Mouse (Mus musculus): ENCODE data around the gene Cnep1r1. TPM values are rescaled to one million over a fixed set of nuclear protein-coding genes. Genes with fewer than 3 reads are reported as not detected.

The Cnep1r1 gene
- polyA plus RNA-seq, 1 experiment, result 19.0 TPM

GRCm38 (mm10) chr8:88129397-88129796, 10.8 kb downstream of the Cnep1r1 start:
- TF ChIP-seq CTCF (IDR thresholded peaks at IDR 0.05; ENCODE audit: insufficient read depth, low read length) (no peak), POLR2A (IDR thresholded peaks at IDR 0.05; ENCODE audit: borderline replicate concordance, extremely low read depth, low read depth, low read length) (no peak)
- no peak for DNase-seq
- H3K4me1 ChIP-seq (ENCODE audit: control insufficient read depth, insufficient read depth, low read length), result no peaks in the 10 kb centered on the region
- WGBS, result 91% methylated on average over 4 of the region's 4 CpGs
- H3K4me3 ChIP-seq (replicated peaks; ENCODE audit: extremely low read depth, low read depth, low read length), result no peak overlapping the region

GRCm38 (mm10) chr8:88130754-88131317, 12.3 kb downstream of the Cnep1r1 start:
- no peaks in the 10 kb centered on the region for H3K4me1 ChIP-seq (ENCODE audit: control insufficient read depth, insufficient read depth, low read length)
- no peak for DNase-seq

DNA sequence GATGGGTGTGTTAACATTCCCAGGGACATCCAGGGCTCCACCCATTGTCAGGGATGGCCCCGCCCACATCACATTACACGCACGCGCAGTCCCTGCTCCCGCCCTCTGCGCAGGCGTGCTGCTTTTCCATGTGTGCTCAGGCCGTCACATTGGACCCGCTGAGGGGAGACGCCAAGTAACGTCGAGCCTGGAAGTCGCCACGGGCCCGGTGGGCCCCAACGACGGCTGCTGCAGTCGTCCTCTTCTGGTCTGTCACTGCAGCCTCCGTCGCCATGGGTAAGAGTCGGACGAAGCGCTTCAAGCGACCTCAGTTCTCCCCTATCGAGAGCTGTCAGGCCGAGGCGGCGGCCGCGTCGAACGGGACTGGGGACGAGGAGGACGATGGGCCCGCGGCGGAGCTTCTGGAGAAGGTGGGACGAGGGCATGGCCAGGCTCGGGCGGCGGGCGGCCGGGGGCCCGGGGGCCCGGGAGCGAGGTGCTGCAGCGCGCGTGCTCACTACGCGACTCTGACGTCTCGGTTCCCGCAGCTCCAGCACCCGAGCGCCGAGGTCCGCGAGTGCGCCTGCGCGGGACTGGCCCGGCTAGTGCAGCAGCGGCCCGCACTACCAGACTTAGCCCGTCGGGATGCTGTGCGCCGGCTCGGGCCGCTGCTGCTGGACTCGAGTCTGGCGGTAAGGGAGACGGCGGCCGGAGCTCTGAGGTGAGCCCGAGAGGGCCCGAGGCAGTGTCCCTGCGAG, 19.3 kb downstream of the Cnep1r1 start, which contains the start of gene Heatr3:
TSS of gene Heatr3 (plus strand) at position 108 of the 737 bp plus-strand sequence.
- DNase-seq, result peak; percentile 97
- TF ChIP-seq CTCF (IDR thresholded peaks at IDR 0.05; ENCODE audit: insufficient read depth, low read length), result no peak
- peak; percentile 83; the same call in 1 of the 2 replicates for TF ChIP-seq POLR2A (IDR thresholded peaks at IDR 0.05; ENCODE audit: borderline replicate concordance, extremely low read depth, low read depth, low read length)
- no peaks in the 10 kb centered on the region; the same call in 1 of the 2 replicates for H3K4me1 ChIP-seq (ENCODE audit: control insufficient read depth, insufficient read depth, low read length)
- peak within 1 kb of the TSS; percentile 92 for H3K4me3 ChIP-seq (replicated peaks; ENCODE audit: extremely low read depth, low read depth, low read length)
- under 1% methylated on average over 78 of the region's 79 CpGs for WGBS

More at GRCm38 (mm10) chr8:88130754-88131317, 12.3 kb downstream of the Cnep1r1 start:
- 34% methylated on average over 7 of the region's 7 CpGs for WGBS
- H3K4me3 ChIP-seq (replicated peaks; ENCODE audit: extremely low read depth, low read depth, low read length), result no peak overlapping the region
- TF ChIP-seq POLR2A (IDR thresholded peaks at IDR 0.05; ENCODE audit: borderline replicate concordance, extremely low read depth, low read depth, low read length) (no peak), CTCF (IDR thresholded peaks at IDR 0.05; ENCODE audit: insufficient read depth, low read length) (no peak)

- DNase-seq, result no peak
- WGBS, result 80% methylated on average over 3 of the region's 3 CpGs
- no peak for TF ChIP-seq POLR2A (IDR thresholded peaks at IDR 0.05; ENCODE audit: borderline replicate concordance, extremely low read depth, low read depth, low read length)
- TF ChIP-seq CTCF (IDR thresholded peaks at IDR 0.05; ENCODE audit: insufficient read depth, low read length), result no peak
- H3K4me1 ChIP-seq (ENCODE audit: control insufficient read depth, insufficient read depth, low read length), result no peaks in the 10 kb centered on the region; the same call in 1 of the 2 replicates
- no peak overlapping the region for H3K4me3 ChIP-seq (replicated peaks; ENCODE audit: extremely low read depth, low read depth, low read length)
Measured at GRCm38 (mm10) chr8:88139256-88139655, 20.7 kb downstream of the Cnep1r1 start.

GRCm38 (mm10) chr8:88141629-88142028, 23.1 kb downstream of the Cnep1r1 start:
- Histone ChIP-seq H3K4me3 (replicated peaks; ENCODE audit: extremely low read depth, low read depth, low read length) (no peak overlapping the region), H3K4me1 (ENCODE audit: control insufficient read depth, insufficient read depth, low read length) (no peaks in the 10 kb centered on the region; the same call in 1 of the 2 replicates)
- WGBS, result 82% methylated on average over 3 of the region's 3 CpGs
- no peak for DNase-seq
- no peak for TF ChIP-seq CTCF (IDR thresholded peaks at IDR 0.05; ENCODE audit: insufficient read depth, low read length)
- TF ChIP-seq POLR2A (IDR thresholded peaks at IDR 0.05; ENCODE audit: borderline replicate concordance, extremely low read depth, low read depth, low read length), result no peak

DNA sequence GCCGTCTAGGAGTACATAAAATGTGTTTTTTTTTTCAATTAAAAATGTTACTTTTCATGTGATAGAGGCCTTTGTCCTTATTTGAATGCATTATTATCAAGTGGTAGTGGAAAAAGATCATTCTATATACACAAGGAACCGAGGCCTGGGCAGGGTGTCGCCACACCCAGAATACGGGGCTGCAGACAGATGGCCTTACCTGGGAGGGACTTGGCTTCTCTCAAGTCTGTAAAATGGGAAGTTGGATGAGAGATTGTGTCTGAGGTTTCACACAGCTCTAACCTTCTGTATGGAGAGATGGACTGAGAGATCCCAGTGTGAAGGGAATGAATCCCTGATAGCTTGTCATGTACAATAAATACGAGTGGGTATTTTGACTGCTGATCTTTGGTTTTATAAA, 25.5 kb downstream of the Cnep1r1 start:
- no peak for DNase-seq
- no peak overlapping the region for H3K4me3 ChIP-seq (replicated peaks; ENCODE audit: extremely low read depth, low read depth, low read length)
- no peaks in the 10 kb centered on the region for H3K4me1 ChIP-seq (ENCODE audit: control insufficient read depth, insufficient read depth, low read length)
- WGBS, result 80% methylated on average over 5 of the region's 5 CpGs
- TF ChIP-seq POLR2A (IDR thresholded peaks at IDR 0.05; ENCODE audit: borderline replicate concordance, extremely low read depth, low read depth, low read length) (no peak), CTCF (IDR thresholded peaks at IDR 0.05; ENCODE audit: insufficient read depth, low read length) (no peak)

- 90% methylated on average over 6 of the region's 6 CpGs for WGBS
- no peak for DNase-seq
- Histone ChIP-seq H3K4me1 (ENCODE audit: control insufficient read depth, insufficient read depth, low read length) (no peaks in the 10 kb centered on the region), H3K4me3 (replicated peaks; ENCODE audit: extremely low read depth, low read depth, low read length) (no peak overlapping the region)
- TF ChIP-seq CTCF (IDR thresholded peaks at IDR 0.05; ENCODE audit: insufficient read depth, low read length), result no peak
- TF ChIP-seq POLR2A (IDR thresholded peaks at IDR 0.05; ENCODE audit: borderline replicate concordance, extremely low read depth, low read depth, low read length), result no peak
Measured at GRCm38 (mm10) chr8:88150910-88151371, 32.4 kb downstream of the Cnep1r1 start.

GRCm38 (mm10) chr8:88160237-88160995, 41.8 kb downstream of the Cnep1r1 start:
- TF ChIP-seq POLR2A (IDR thresholded peaks at IDR 0.05; ENCODE audit: borderline replicate concordance, extremely low read depth, low read depth, low read length) (no peak), CTCF (IDR thresholded peaks at IDR 0.05; ENCODE audit: insufficient read depth, low read length) (no peak)
- Histone ChIP-seq H3K4me3 (replicated peaks; ENCODE audit: extremely low read depth, low read depth, low read length) (no peak overlapping the region), H3K4me1 (ENCODE audit: control insufficient read depth, insufficient read depth, low read length) (no peaks in the 10 kb centered on the region)
- whole genome bisulfite sequencing, result 85% methylated on average over 10 of the region's 10 CpGs
- no peak for DNase-seq

GRCm38 (mm10) chr8:88161439-88161838, 42.9 kb downstream of the Cnep1r1 start:
- H3K4me3 ChIP-seq (replicated peaks; ENCODE audit: extremely low read depth, low read depth, low read length), result no peak overlapping the region
- H3K4me1 ChIP-seq (ENCODE audit: control insufficient read depth, insufficient read depth, low read length), result no peaks in the 10 kb centered on the region
- TF ChIP-seq POLR2A (IDR thresholded peaks at IDR 0.05; ENCODE audit: borderline replicate concordance, extremely low read depth, low read depth, low read length) (no peak), CTCF (IDR thresholded peaks at IDR 0.05; ENCODE audit: insufficient read depth, low read length) (peak; percentile 75)
- DNase-seq, result peak; percentile 71
- WGBS, result 69% methylated on average over 5 of the region's 5 CpGs
